Mouse (Mus musculus): ENCODE measurements at regions not wholly inside any gene's neighbourhood (a gene's known extent, or its start where the extent isn't known, plus 50 kb on each side); places are given as distances from the start of the nearest gene placed in this dataset.

DNA sequence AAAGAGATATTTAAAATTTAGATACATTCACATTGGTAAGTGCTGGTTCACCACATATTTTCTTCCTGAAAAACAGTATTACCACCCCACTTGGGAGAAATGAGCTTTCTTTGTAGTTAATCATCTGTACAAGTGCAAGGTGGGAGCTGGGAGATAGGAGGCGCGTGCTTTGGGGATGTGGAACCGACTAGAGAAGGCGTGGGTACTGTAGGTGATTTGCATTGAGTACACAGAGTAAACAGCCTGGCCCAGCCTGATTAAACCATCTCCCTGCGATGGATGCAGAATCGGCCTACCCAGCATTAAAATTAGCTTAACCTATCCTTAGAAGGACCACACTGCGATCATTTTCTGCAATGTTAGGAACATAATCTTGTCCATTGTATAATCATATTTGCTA is 270.4 kb downstream of the Gxylt1 start:
- 92% methylated on average over 7 of the region's 7 CpGs for WGBS
- H3K27ac ChIP-seq (ENCODE audit: insufficient read depth, low read depth, low read length) = no peak overlapping the region

GRCm38 (mm10) chr15:93003233-93003632 is 271.7 kb downstream of the Gxylt1 start:
- WGBS = 93% methylated on average over 3 of the region's 3 CpGs

More for the DNA sequence above, 270.4 kb downstream of the Gxylt1 start:
- H3K4me1 ChIP-seq (ENCODE audit: control insufficient read depth, insufficient read depth, low read length) = peaks cover 11% of the 10 kb centered on the region
- no peak for TF ChIP-seq POLR2A (IDR thresholded peaks at IDR 0.05; ENCODE audit: insufficient read depth, low read depth, low read length)
- no peak for TF ChIP-seq CTCF (IDR thresholded peaks at IDR 0.05; ENCODE audit: insufficient read depth, low read depth, low read length)
- H3K4me3 ChIP-seq (ENCODE audit: insufficient read depth, low read depth, low read length) = no peak overlapping the region

GRCm38 (mm10) chr15:93002002-93002904 is 272.7 kb downstream of the Gxylt1 start:
- Histone ChIP-seq H3K4me1 (ENCODE audit: control insufficient read depth, insufficient read depth, low read length) (peaks cover 11% of the 10 kb centered on the region), H3K4me3 (ENCODE audit: insufficient read depth, low read depth, low read length) (peak overlapping the region; percentile 29), H3K27ac (ENCODE audit: insufficient read depth, low read depth, low read length) (peak overlapping the region; percentile 50; the same call in 1 of the 2 replicates)
- 24% methylated on average over 25 of the region's 25 CpGs for WGBS
- TF ChIP-seq POLR2A (IDR thresholded peaks at IDR 0.05; ENCODE audit: insufficient read depth, low read depth, low read length) (no peak), CTCF (IDR thresholded peaks at IDR 0.05; ENCODE audit: insufficient read depth, low read depth, low read length) (no peak)

More at GRCm38 (mm10) chr15:93003233-93003632, 271.7 kb downstream of the Gxylt1 start:
- TF ChIP-seq CTCF (IDR thresholded peaks at IDR 0.05; ENCODE audit: insufficient read depth, low read depth, low read length) = no peak
- no peak for TF ChIP-seq POLR2A (IDR thresholded peaks at IDR 0.05; ENCODE audit: insufficient read depth, low read depth, low read length)
- H3K27ac ChIP-seq (ENCODE audit: insufficient read depth, low read depth, low read length) = no peak overlapping the region
- no peak overlapping the region for H3K4me3 ChIP-seq (ENCODE audit: insufficient read depth, low read depth, low read length)
- H3K4me1 ChIP-seq (ENCODE audit: control insufficient read depth, insufficient read depth, low read length) = peaks cover 11% of the 10 kb centered on the region

GRCm38 (mm10) chr15:93001346-93002001 is 273.5 kb downstream of the Gxylt1 start:
- peak overlapping the region; percentile 50 for H3K27ac ChIP-seq (ENCODE audit: insufficient read depth, low read depth, low read length)
- peak overlapping the region; percentile 29 for H3K4me3 ChIP-seq (ENCODE audit: insufficient read depth, low read depth, low read length)
- no peak for TF ChIP-seq POLR2A (IDR thresholded peaks at IDR 0.05; ENCODE audit: insufficient read depth, low read depth, low read length)
- no peak for TF ChIP-seq CTCF (IDR thresholded peaks at IDR 0.05; ENCODE audit: insufficient read depth, low read depth, low read length)
- peaks cover 11% of the 10 kb centered on the region for H3K4me1 ChIP-seq (ENCODE audit: control insufficient read depth, insufficient read depth, low read length)
- 7% methylated on average over 11 of the region's 11 CpGs for WGBS

DNA sequence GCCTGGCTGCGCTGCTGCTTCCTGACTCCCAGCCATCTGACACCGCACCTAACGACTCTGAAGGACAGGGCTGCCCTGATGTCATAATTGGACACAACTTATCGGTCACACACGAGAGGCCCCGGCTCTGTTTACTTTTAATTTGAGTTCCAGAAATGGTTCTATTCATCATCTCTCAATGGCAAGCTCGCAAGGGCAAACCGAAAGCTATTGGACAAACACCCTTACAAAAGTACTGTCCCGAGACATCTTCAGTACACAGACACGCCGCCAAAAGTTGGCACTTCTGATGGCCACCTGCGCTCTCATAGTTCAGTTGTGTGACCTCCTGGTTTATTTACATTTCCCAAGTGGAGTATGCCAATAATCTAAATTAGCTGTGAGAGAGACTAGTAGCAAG is 274.9 kb downstream of the Gxylt1 start:
- H3K4me3 ChIP-seq (ENCODE audit: insufficient read depth, low read depth, low read length) = no peak overlapping the region
- WGBS = 73% methylated on average over 12 of the region's 12 CpGs

DNA sequence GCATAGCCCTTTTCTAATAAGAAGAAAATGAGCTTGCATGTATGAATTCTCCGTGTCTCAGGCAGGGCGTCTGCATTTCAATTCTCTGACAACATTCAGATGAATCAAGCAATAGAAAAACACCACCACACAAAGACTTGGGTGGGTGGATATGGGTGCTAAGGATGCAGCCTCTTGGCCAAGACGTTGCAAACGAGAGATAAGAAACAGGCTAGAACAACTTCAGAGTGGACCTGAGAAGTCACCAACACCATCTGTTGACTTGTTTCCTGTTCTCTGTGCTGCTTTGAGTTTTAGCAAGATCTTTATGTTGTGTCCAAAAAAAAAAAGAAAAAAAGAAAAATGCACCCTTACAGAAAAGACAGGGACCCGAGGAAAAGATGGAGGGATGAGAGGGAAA is 277.0 kb downstream of the Gxylt1 start:
- Histone ChIP-seq H3K4me3 (ENCODE audit: insufficient read depth, low read depth, low read length) (no peak overlapping the region), H3K27ac (ENCODE audit: insufficient read depth, low read depth, low read length) (no peak overlapping the region), H3K4me1 (ENCODE audit: control insufficient read depth, insufficient read depth, low read length) (peaks cover 11% of the 10 kb centered on the region)
- 83% methylated on average over 5 of the region's 5 CpGs for WGBS
- TF ChIP-seq POLR2A (IDR thresholded peaks at IDR 0.05; ENCODE audit: insufficient read depth, low read depth, low read length) = no peak
- TF ChIP-seq CTCF (IDR thresholded peaks at IDR 0.05; ENCODE audit: insufficient read depth, low read depth, low read length) = no peak

More for the DNA sequence above, 274.9 kb downstream of the Gxylt1 start:
- H3K4me1 ChIP-seq (ENCODE audit: control insufficient read depth, insufficient read depth, low read length) = peaks cover 11% of the 10 kb centered on the region
- H3K27ac ChIP-seq (ENCODE audit: insufficient read depth, low read depth, low read length) = no peak overlapping the region
- TF ChIP-seq POLR2A (IDR thresholded peaks at IDR 0.05; ENCODE audit: insufficient read depth, low read depth, low read length) = no peak
- no peak for TF ChIP-seq CTCF (IDR thresholded peaks at IDR 0.05; ENCODE audit: insufficient read depth, low read depth, low read length)

DNA sequence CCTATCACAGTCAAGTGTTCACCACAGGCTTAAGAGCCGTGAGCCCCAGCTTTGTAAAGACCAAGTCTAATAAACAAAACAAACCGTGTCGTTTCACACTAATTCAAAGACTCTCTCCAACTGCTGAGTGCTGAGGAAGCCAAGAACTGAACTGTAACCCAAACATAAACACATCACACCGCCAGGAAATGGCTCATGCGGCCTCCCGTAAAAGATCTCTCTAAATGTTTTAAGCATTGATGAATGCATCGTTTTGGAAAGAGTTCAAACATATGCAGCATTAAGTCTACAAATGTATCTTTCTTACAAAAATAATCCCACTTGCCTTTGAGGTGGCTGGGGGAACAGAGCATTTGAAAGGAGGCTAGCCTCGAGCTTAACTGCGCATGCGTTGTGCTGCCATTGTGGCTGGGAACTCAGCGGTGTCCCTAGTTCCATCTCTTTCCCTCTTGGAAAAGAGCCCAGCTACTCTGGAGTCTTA is 280.7 kb downstream of the Gxylt1 start:
- WGBS = 32% methylated on average over 11 of the region's 11 CpGs
- TF ChIP-seq POLR2A (IDR thresholded peaks at IDR 0.05; ENCODE audit: insufficient read depth, low read depth, low read length) (no peak), CTCF (IDR thresholded peaks at IDR 0.05; ENCODE audit: insufficient read depth, low read depth, low read length) (no peak)
- Histone ChIP-seq H3K4me3 (ENCODE audit: insufficient read depth, low read depth, low read length) (no peak overlapping the region), H3K4me1 (ENCODE audit: control insufficient read depth, insufficient read depth, low read length) (no peaks in the 10 kb centered on the region), H3K27ac (ENCODE audit: insufficient read depth, low read depth, low read length) (no peak overlapping the region)

GRCm38 (mm10) chr15:92993538-92994190 is 281.3 kb downstream of the Gxylt1 start:
- no peaks in the 10 kb centered on the region for H3K4me1 ChIP-seq (ENCODE audit: control insufficient read depth, insufficient read depth, low read length)
- WGBS = 60% methylated on average over 6 of the region's 6 CpGs
- no peak overlapping the region for H3K4me3 ChIP-seq (ENCODE audit: insufficient read depth, low read depth, low read length)
- H3K27ac ChIP-seq (ENCODE audit: insufficient read depth, low read depth, low read length) = no peak overlapping the region
- TF ChIP-seq CTCF (IDR thresholded peaks at IDR 0.05; ENCODE audit: insufficient read depth, low read depth, low read length) (no peak), POLR2A (IDR thresholded peaks at IDR 0.05; ENCODE audit: insufficient read depth, low read depth, low read length) (no peak)

Data from olfactory bulb, adult 2 months (tissue).